Mouse (Mus musculus) frontal cortex, adult 2 months (tissue): Measurements from ENCODE around the gene Olfr11. TPM values are rescaled to one million over a fixed set of nuclear protein-coding genes. Genes with fewer than 3 reads are reported as not detected.

Source experiments
- DNase-seq, 2 experiments: peaks; one replicate each; pipeline ENCODE4 v3.0.0; 2022; ENCODE audit warnings: low spot score in 1 of 2; ENCODE audit errors: extremely low spot score in 1 of 2
- polyA plus RNA-seq: library from polyadenylated mRNA; depleted of rRNA; stranded (reverse); fragments of >200 nt; gene quantifications from 2 replicates; pipeline ENCODE4 v1.2.3, GENCODE M21; 2012; rRNA removed

Olfr11 gene
- not detected in 2 replicates for polyA plus RNA-seq

DNA sequence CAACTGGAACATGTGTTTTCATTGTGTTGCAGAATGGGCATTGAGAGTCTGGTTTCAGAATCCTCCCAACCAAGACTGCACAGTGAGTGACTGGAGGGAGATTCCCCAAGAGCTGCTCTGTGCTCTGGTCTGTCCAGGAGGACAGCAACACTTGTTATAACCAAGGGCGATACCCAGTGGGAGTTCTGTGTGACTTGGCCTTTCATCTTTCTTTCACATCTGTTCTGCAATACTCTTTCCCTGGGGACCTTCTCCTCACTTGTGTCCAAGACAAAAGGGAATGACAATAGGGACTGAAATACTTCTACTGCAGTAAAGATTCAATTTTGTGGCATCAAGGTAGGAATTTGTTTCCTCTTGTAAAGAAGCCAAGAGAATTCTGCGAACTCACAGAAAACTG lies at the start of gene Olfr11:
Gene Olfr11, minus strand, starts transcription at position 101 of the 400 bp plus-strand sequence.
- DNase-seq, result no peak

DNA sequence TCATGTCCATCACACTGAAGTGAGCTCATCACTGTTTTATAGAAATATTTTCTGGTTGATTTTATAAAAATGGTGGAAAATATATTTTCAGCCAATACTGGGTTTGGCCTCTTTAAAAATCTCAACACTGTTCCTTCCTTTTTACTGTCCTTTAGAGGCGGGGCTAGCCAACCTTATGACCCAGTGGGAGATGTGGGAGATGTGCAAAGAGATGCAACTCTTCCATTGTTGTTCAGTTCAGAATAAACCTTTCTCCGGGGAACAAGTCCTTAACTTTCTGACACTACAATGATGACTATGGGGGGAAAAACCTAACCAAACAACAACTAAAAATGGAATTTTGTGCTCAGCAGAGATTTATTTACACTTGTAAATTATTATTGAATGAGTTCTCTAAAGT lies 35.0 kb upstream of the Olfr11 start, which contains the start of gene Olfr1360:
Gene Olfr1360, minus strand, starts transcription at position 101 of the 400 bp plus-strand sequence.
- DNase-seq, result no peak

DNA sequence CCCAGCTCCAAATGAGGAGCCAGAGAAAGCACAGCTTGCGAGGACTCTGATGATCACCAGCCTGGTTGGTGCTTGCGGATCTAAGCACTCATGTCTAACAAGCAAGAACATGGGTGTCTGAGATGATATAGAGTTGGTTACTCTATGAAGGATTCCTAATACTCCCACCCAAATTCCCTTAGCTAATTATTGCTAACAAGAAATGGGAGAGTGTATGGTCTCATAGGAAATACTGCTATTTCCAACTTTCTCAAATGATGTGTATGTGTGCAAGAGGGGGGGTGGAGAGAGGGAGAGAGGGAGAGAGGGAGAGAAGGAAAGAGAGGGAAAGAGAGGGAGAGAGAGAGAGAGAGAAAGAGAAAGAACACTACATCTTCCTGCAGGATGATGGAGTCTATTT lies 21.0 kb upstream of the Olfr11 start, which contains the start of gene Olfr1361:
Gene Olfr1361, minus strand, starts transcription at position 101 of the 400 bp plus-strand sequence.
- DNase-seq, result no peak

DNA sequence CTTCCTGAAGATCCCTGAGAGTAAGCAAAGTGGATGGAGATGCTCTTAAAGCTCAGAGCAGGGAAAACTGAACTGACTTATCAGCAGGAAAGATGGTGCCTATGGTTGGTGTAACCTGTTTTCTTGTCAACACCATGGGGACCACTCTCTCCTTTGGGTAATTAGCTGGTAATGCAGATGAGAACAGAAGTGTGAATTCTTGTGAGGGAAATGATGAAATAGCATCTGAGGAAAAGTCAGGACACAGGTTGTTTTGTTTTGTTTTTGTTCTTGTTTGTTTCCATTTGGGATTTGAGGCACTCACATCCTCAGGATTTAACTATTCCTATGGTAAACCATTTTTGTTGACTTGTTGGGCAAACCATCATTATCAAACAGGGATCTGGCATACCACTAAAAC lies 28.4 kb downstream of the Olfr11 start, which contains the start of gene Olfr1362:
Gene Olfr1362, minus strand, starts transcription at position 101 of the 400 bp plus-strand sequence.
- no peak for DNase-seq

DNA sequence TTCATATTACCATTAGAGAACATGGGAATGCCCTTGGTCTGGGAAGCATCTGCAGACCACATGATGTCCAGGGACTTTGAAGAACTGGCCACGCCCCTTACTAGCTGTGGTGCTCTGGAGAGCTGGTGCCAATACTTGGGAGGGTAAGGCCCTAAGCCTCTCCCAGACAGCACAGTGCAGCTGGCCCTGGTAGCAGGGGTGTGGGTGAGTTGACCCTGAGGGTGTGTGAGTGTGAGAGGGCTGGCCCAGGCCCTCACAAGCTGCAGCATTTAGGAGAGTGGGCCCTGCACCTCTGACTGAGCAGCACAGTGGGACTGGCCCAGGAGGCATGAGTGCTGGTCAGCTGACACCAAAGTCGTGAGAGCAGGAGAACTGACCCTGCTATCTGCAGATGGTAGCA lies 50.7 kb downstream of the Olfr11 start:
- DNase-seq, result no peak

Other genes starting within 250 kb of the Olfr11 start
- gene Zkscan3, start 239.8 kb downstream of the Olfr11 start, polyA plus RNA-seq, result 47.9 and 52.0 TPM in 2 replicates
- 2.5 and 3.1 TPM in 2 replicates for gene Pgbd1, start 201.5 kb downstream of the Olfr11 start, polyA plus RNA-seq
- 61.5 and 66.1 TPM in 2 replicates for gene Zscan26, start 188.8 kb downstream of the Olfr11 start, polyA plus RNA-seq
- gene Nkapl, start 174.0 kb downstream of the Olfr11 start, polyA plus RNA-seq, result 0.42 and 0.59 TPM in 2 replicates
- gene Zkscan4, start 163.6 kb downstream of the Olfr11 start, polyA plus RNA-seq, result 3.7 and 4.8 TPM in 2 replicates
- not detected in 2 replicates for gene Gm10065, start 163.1 kb downstream of the Olfr11 start, polyA plus RNA-seq
- 1.6 and 1.9 TPM in 2 replicates for gene AK157302, start 147.3 kb downstream of the Olfr11 start, polyA plus RNA-seq
- gene Gm11273, start 141.1 kb downstream of the Olfr11 start, polyA plus RNA-seq, result 15.3 and 32.5 TPM in 2 replicates
- 7.9 and 8.6 TPM in 2 replicates for gene Zkscan8, start 111.4 kb downstream of the Olfr11 start, polyA plus RNA-seq
- not detected in 2 replicates for gene Olfr1366, start 99.7 kb downstream of the Olfr11 start, polyA plus RNA-seq
- gene Olfr1535, start 82.6 kb downstream of the Olfr11 start, polyA plus RNA-seq, result not detected in 2 replicates
- 0.29 TPM in 1 of 2 replicates, not detected in the other for gene Olfr1364, start 60.8 kb downstream of the Olfr11 start, polyA plus RNA-seq
- gene Olfr1362, start 28.5 kb downstream of the Olfr11 start, polyA plus RNA-seq, result not detected in 2 replicates
- not detected in 2 replicates for gene Olfr1361, start 20.9 kb upstream of the Olfr11 start, polyA plus RNA-seq
- not detected in 2 replicates for gene Olfr1360, start 34.9 kb upstream of the Olfr11 start, polyA plus RNA-seq
- gene Olfr1359, start 55.6 kb upstream of the Olfr11 start, polyA plus RNA-seq, result not detected in 2 replicates
- gene Hist1h2bl, start 73.6 kb upstream of the Olfr11 start, polyA plus RNA-seq, result not detected in 2 replicates
- gene Hist1h2ai, start 73.9 kb upstream of the Olfr11 start, polyA plus RNA-seq, result 1.2 and 1.5 TPM in 2 replicates
- 1.8 TPM in 2 replicates for gene Hist1h3h, start 75.1 kb upstream of the Olfr11 start, polyA plus RNA-seq
- gene Hist1h2bm, start 79.5 kb upstream of the Olfr11 start, polyA plus RNA-seq, result 0.52 and 0.80 TPM in 2 replicates
- gene Hist1h4j, start 92.5 kb upstream of the Olfr11 start, polyA plus RNA-seq, result 3.3 and 4.1 TPM in 2 replicates
- gene Hist1h4k, start 108.0 kb upstream of the Olfr11 start, polyA plus RNA-seq, result 12.6 and 16.6 TPM in 2 replicates
- 1.1 and 1.7 TPM in 2 replicates for gene Hist1h2ak, start 111.3 kb upstream of the Olfr11 start, polyA plus RNA-seq
- 0.82 and 1.9 TPM in 2 replicates for gene Hist1h2bn, start 111.6 kb upstream of the Olfr11 start, polyA plus RNA-seq
- 0.18 and 0.71 TPM in 2 replicates for gene Hist1h1b, start 138.1 kb upstream of the Olfr11 start, polyA plus RNA-seq
- gene Hist1h3i, start 140.9 kb upstream of the Olfr11 start, polyA plus RNA-seq, result 3.1 and 4.5 TPM in 2 replicates
- not detected in 2 replicates for gene Hist1h2an, start 144.7 kb upstream of the Olfr11 start, polyA plus RNA-seq
- gene Hist1h2bp, start 144.9 kb upstream of the Olfr11 start, polyA plus RNA-seq, result 0.32 and 0.57 TPM in 2 replicates
- gene Hist1h2bq, start 167.7 kb upstream of the Olfr11 start, polyA plus RNA-seq, result 1.5 and 1.9 TPM in 2 replicates
- gene Hist1h2ao, start 167.9 kb upstream of the Olfr11 start, polyA plus RNA-seq, result not detected in 2 replicates
- gene Hist1h4m, start 169.2 kb upstream of the Olfr11 start, polyA plus RNA-seq, result not detected in 2 replicates
- gene Hist1h4n, start 189.7 kb upstream of the Olfr11 start, polyA plus RNA-seq, result 12.0 and 12.7 TPM in 2 replicates
- 3.5 and 3.9 TPM in 2 replicates for gene Hist1h2ap, start 191.0 kb upstream of the Olfr11 start, polyA plus RNA-seq
- gene Hist1h2br, start 191.2 kb upstream of the Olfr11 start, polyA plus RNA-seq, result 0.21 and 0.96 TPM in 2 replicates